Mouse (Mus musculus) ES-E14 (cell line): ENCODE results near the gene Bcr. TPM values are rescaled to one million over a fixed set of nuclear protein-coding genes. Genes with fewer than 3 reads are reported as not detected.
A peak's percentile ranks its signal among the peaks of the same experiment; 100 is the strongest.

ENCODE experiments used
- DNase-seq: peaks from one replicate; pipeline ENCODE4 v3.0.0-alpha.2; 2013; ENCODE audit warnings: low read depth, low spot score
- H3K27ac ChIP-seq: 2 replicates; pipeline ENCODE4 v1.5.1; 2012; ENCODE audit warnings: low read depth, mild to moderate bottlenecking, low read length, moderate library complexity, mixed read lengths; ENCODE audit not compliant: poor library complexity, insufficient read depth, severe bottlenecking
- H3K36me3 ChIP-seq: 2 replicates; pipeline ENCODE4 v1.6.1; 2012; ENCODE audit warnings: mild to moderate bottlenecking, low read length, moderate library complexity, mixed read lengths; ENCODE audit not compliant: control insufficient read depth, poor library complexity, insufficient read depth, severe bottlenecking
- H3K4me1 ChIP-seq, 2 experiments: fragments of 150-350 bp in 1 of 2; sonication (generic) in 1 of 2; 2 replicates each; pipeline ENCODE4 v1.6.1; 2012; ENCODE audit warnings: low read length in 2 of 2, mild to moderate bottlenecking in 1 of 2, mixed read lengths in 1 of 2; ENCODE audit not compliant: control insufficient read depth in 2 of 2, insufficient read depth in 2 of 2, poor library complexity in 1 of 2
- H3K4me3 ChIP-seq, 2 experiments: fragments of 150-350 bp in 1 of 2; sonication (generic) in 1 of 2; 2 replicates each; pipeline ENCODE4 v1.5.1; 2012; ENCODE audit warnings: low read length in 2 of 2, low read depth in 1 of 2, mild to moderate bottlenecking in 1 of 2, mixed read lengths in 1 of 2; ENCODE audit not compliant: insufficient read depth in 1 of 2, poor library complexity in 1 of 2, severe bottlenecking in 1 of 2
- H3K9ac ChIP-seq: 2 replicates; pipeline ENCODE4 v1.6.1; 2012; ENCODE audit warnings: low read depth, mild to moderate bottlenecking, low read length, mixed read lengths; ENCODE audit not compliant: poor library complexity, insufficient read depth, severe bottlenecking
- H3K9me3 ChIP-seq: fragments of 150-350 bp; sonication (generic); 2 replicates; pipeline ENCODE4 v1.6.1; 2012; ENCODE audit warnings: low read depth, mild to moderate bottlenecking, low read length; ENCODE audit not compliant: control insufficient read depth, insufficient read depth
- CHD2 ChIP-seq: IDR thresholded peaks from 2 replicates; pipeline ENCODE4 v1.6.1; 2014; ENCODE audit warnings: mild to moderate bottlenecking, low read depth, low read length, inconsistent platforms
- HCFC1 ChIP-seq: IDR thresholded peaks from 2 replicates; pipeline ENCODE4 v1.6.1; 2012; ENCODE audit warnings: low read length, inconsistent platforms, borderline replicate concordance; ENCODE audit not compliant: insufficient read depth
- MAFK ChIP-seq: IDR thresholded peaks from 2 replicates; pipeline ENCODE4 v1.6.1; 2014; ENCODE audit warnings: mild to moderate bottlenecking, low read depth, low read length, inconsistent platforms; ENCODE audit not compliant: insufficient read depth
- ZC3H11A ChIP-seq: IDR thresholded peaks from 2 replicates; pipeline ENCODE4 v1.6.1; 2012; ENCODE audit warnings: low read depth, mild to moderate bottlenecking, inconsistent platforms, low read length, borderline replicate concordance
- ZNF384 ChIP-seq: IDR thresholded peaks from 2 replicates; pipeline ENCODE4 v1.6.1; 2012; ENCODE audit warnings: low read depth, low read length, inconsistent platforms
- in situ Hi-C, 2 experiments: fragments of 600-800 bp; cut with MboI; formaldehyde crosslinking; loops; one replicate each; pipeline ENCODE4 v1.15.1; 2025; ENCODE audit warnings: low sequenced_read_pairs in 2 of 2, inconsistent platforms in 1 of 2; ENCODE audit not compliant: unreplicated experiment in 2 of 2
- total RNA-seq: library from RNA; depleted of rRNA; stranded (reverse); fragments of 300-350 nt; gene quantifications from 2 replicates; pipeline ENCODE4 v1.2.3, GENCODE M21; 2012

The Bcr gene
- total RNA-seq, 1 experiment: 19.5 TPM

GRCm38 (mm10) chr10:75058336-75058735 lies 2.1 kb upstream of the Bcr start:
- H3K9ac ChIP-seq: no peak overlapping the region
- no peak for DNase-seq
- H3K36me3 ChIP-seq: no peaks in the 10 kb centered on the region
- H3K27ac ChIP-seq: no peak overlapping the region
- H3K4me1 ChIP-seq: peaks cover 0 to 7% of the 10 kb centered on the region in 2 experiments; a peak in 2 of 4 replicates
- in situ Hi-C loops: loop anchor here in 1 of 2 experiments (10.0 kb wide), 1 partner anchor 96 kb away; no protein-coding TSS in a partner anchor
- H3K4me3 ChIP-seq: no peak overlapping the region
- no peaks in the 10 kb centered on the region for H3K9me3 ChIP-seq
- TF ChIP-seq ZNF384 (no peak), HCFC1 (no peak), CHD2 (no peak), MAFK (no peak), ZC3H11A (no peak)

DNA sequence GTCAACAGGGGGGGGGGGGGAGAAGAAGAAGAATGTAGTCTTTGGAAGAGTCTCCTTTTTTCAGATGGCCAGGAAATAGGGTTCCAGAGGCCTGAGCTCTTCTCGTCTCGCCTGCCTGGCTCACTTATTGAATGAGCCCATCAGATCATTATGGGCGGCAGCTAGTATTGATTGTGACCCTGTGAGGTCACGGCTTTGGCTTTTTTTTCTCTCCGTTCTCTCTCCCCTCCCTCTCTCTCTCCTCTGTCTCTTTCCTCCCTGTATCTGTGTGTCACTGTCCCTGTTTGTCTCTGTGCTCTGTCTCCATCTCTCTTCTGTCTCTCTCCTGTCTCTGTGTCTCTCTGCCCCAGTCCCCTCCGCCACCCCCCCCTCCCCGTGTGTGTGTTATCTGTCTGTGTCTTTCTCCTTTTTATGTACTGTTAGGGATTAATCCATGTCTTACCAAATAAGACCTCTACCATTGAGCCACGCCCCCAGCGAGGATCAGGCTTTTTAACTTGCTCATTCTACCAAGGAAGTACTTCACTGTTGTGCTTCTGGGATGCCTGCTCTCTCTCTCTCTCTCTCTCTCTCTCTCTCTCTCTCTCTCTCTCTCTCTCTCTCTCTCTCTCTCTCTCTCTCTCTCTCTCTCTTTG lies 1.5 kb upstream of the Bcr start:
- in situ Hi-C loops: loop anchor here in 1 of 2 experiments (10.0 kb wide), 1 partner anchor 96 kb away; no protein-coding TSS in a partner anchor
- Histone ChIP-seq H3K4me3 (no peak overlapping the region), H3K4me1 (peaks cover 0 to 7% of the 10 kb centered on the region in 2 experiments; a peak in 2 of 4 replicates), H3K9me3 (no peaks in the 10 kb centered on the region), H3K36me3 (no peaks in the 10 kb centered on the region), H3K9ac (no peak overlapping the region), H3K27ac (no peak overlapping the region)
- DNase-seq: no peak
- TF ChIP-seq HCFC1 (no peak), ZC3H11A (no peak), ZNF384 (no peak), CHD2 (no peak), MAFK (no peak)

GRCm38 (mm10) chr10:75059396-75059795 lies 996 bp upstream of the Bcr start:
- no peaks in the 10 kb centered on the region for H3K9me3 ChIP-seq
- TF ChIP-seq HCFC1 (no peak), ZNF384 (no peak), ZC3H11A (peak; percentile 68), CHD2 (no peak)
- in situ Hi-C loops: loop anchor here in 1 of 2 experiments (10.0 kb wide), 1 partner anchor 95 kb away; no protein-coding TSS in a partner anchor
- H3K36me3 ChIP-seq: no peaks in the 10 kb centered on the region
- no peak overlapping the region for H3K4me3 ChIP-seq
- H3K9ac ChIP-seq: peak overlapping the region; percentile 11; the same call in 1 of the 2 replicates
- H3K4me1 ChIP-seq: peaks cover 0 to 7% of the 10 kb centered on the region in 2 experiments; a peak in 2 of 4 replicates
- DNase-seq: peak; percentile 55
- no peak overlapping the region for H3K27ac ChIP-seq

DNA sequence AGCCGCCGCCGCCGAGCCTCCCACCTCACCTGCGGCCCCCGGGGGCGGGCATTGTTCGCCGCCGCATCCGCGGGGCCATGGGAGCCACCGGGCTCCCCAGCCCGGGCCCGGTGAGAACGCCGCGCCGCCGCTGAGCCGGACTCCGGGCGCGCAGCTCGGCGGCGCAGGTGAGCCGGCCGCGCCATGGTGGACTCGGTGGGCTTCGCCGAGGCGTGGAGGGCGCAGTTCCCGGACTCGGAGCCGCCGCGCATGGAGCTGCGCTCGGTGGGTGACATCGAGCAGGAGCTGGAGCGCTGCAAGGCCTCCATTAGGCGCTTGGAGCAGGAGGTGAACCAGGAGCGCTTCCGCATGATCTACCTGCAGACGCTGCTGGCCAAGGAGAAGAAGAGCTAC lies 447 bp downstream of the Bcr start:
- no peak for TF ChIP-seq MAFK
- in situ Hi-C loops: no loop called here
- Histone ChIP-seq H3K36me3 (no peaks in the 10 kb centered on the region), H3K9ac (peak overlapping the region; percentile 69), H3K4me3 (peak overlapping the region; percentile 73 to 88), H3K27ac (no peak overlapping the region), H3K4me1 (peaks cover 0 to 7% of the 10 kb centered on the region in 2 experiments; a peak in 2 of 4 replicates), H3K9me3 (no peaks in the 10 kb centered on the region)
- DNase-seq: no peak
